Mouse (Mus musculus): ENCODE data around the gene 1700025G04Rik.

1700025G04Rik gene

GRCm38 (mm10) chr1:151917736-151918135, 172.2 kb downstream of the 1700025G04Rik start:
- Histone ChIP-seq H3K9me3 (ENCODE audit: low read length) (no peaks in the 10 kb centered on the region), H3K27me3 (ENCODE audit: insufficient read depth, low read length) (no peaks in the 10 kb centered on the region), H3K36me3 (ENCODE audit: insufficient read depth, low read length) (no peaks in the 10 kb centered on the region), H3K4me1 (replicated peaks; ENCODE audit: low read depth, low read length) (0 out of 2 replicates have a peak, but pooled peaks cover 10% of the 10 kb centered on the region), H3K4me3 (replicated peaks; ENCODE audit: low read length) (no peak overlapping the region)
- TF ChIP-seq POU5F1 (IDR thresholded peaks at IDR 0.05; ENCODE audit: borderline replicate concordance, low read length) (no peak), NANOG (IDR thresholded peaks at IDR 0.05; ENCODE audit: borderline replicate concordance, low read length) (no peak), CTCF (conservative IDR thresholded peaks at IDR 0.05; ENCODE audit: low read length) (no peak)

GRCm38 (mm10) chr1:151914494-151914893, 175.4 kb downstream of the 1700025G04Rik start:
- Histone ChIP-seq H3K4me1 (replicated peaks; ENCODE audit: low read depth, low read length) (0 out of 2 replicates have a peak, but pooled peaks cover 4% of the 10 kb centered on the region), H3K9me3 (ENCODE audit: low read length) (no peaks in the 10 kb centered on the region), H3K27me3 (ENCODE audit: insufficient read depth, low read length) (no peaks in the 10 kb centered on the region), H3K4me3 (replicated peaks; ENCODE audit: low read length) (no peak overlapping the region), H3K36me3 (ENCODE audit: insufficient read depth, low read length) (no peaks in the 10 kb centered on the region)
- no peak for TF ChIP-seq POU5F1 (IDR thresholded peaks at IDR 0.05; ENCODE audit: borderline replicate concordance, low read length)
- no peak for TF ChIP-seq NANOG (IDR thresholded peaks at IDR 0.05; ENCODE audit: borderline replicate concordance, low read length)
- no peak for TF ChIP-seq CTCF (conservative IDR thresholded peaks at IDR 0.05; ENCODE audit: low read length)

- no peaks in the 10 kb centered on the region for H3K36me3 ChIP-seq (ENCODE audit: insufficient read depth, low read length)
- H3K4me1 ChIP-seq (replicated peaks; ENCODE audit: low read depth, low read length), result peaks cover 5% of the 10 kb centered on the region
- H3K9me3 ChIP-seq (ENCODE audit: low read length), result no peaks in the 10 kb centered on the region
- TF ChIP-seq CTCF (conservative IDR thresholded peaks at IDR 0.05; ENCODE audit: low read length), result no peak
- TF ChIP-seq POU5F1 (IDR thresholded peaks at IDR 0.05; ENCODE audit: borderline replicate concordance, low read length), result no peak
- TF ChIP-seq NANOG (IDR thresholded peaks at IDR 0.05; ENCODE audit: borderline replicate concordance, low read length), result no peak
- H3K4me3 ChIP-seq (replicated peaks; ENCODE audit: low read length), result no peak overlapping the region
- no peaks in the 10 kb centered on the region for H3K27me3 ChIP-seq (ENCODE audit: insufficient read depth, low read length)
Measured at GRCm38 (mm10) chr1:151907014-151907413, 182.9 kb downstream of the 1700025G04Rik start.

- Histone ChIP-seq H3K27me3 (ENCODE audit: insufficient read depth, low read length) (no peaks in the 10 kb centered on the region), H3K4me1 (replicated peaks; ENCODE audit: low read depth, low read length) (peaks cover 21% of the 10 kb centered on the region), H3K36me3 (ENCODE audit: insufficient read depth, low read length) (no peaks in the 10 kb centered on the region), H3K9me3 (ENCODE audit: low read length) (no peaks in the 10 kb centered on the region), H3K4me3 (replicated peaks; ENCODE audit: low read length) (no peak overlapping the region)
- TF ChIP-seq NANOG (IDR thresholded peaks at IDR 0.05; ENCODE audit: borderline replicate concordance, low read length) (no peak), POU5F1 (IDR thresholded peaks at IDR 0.05; ENCODE audit: borderline replicate concordance, low read length) (no peak)
Measured at GRCm38 (mm10) chr1:151900706-151901360, 189.1 kb downstream of the 1700025G04Rik start.

GRCm38 (mm10) chr1:151899964-151900363, 190.0 kb downstream of the 1700025G04Rik start:
- Histone ChIP-seq H3K9me3 (ENCODE audit: low read length) (no peaks in the 10 kb centered on the region), H3K4me1 (replicated peaks; ENCODE audit: low read depth, low read length) (peaks cover 21% of the 10 kb centered on the region), H3K27me3 (ENCODE audit: insufficient read depth, low read length) (no peaks in the 10 kb centered on the region), H3K36me3 (ENCODE audit: insufficient read depth, low read length) (no peaks in the 10 kb centered on the region), H3K4me3 (replicated peaks; ENCODE audit: low read length) (no peak overlapping the region)
- TF ChIP-seq CTCF (conservative IDR thresholded peaks at IDR 0.05; ENCODE audit: low read length), result no peak
- TF ChIP-seq NANOG (IDR thresholded peaks at IDR 0.05; ENCODE audit: borderline replicate concordance, low read length), result peak; percentile 63; the same call in 1 of the 2 replicates
- no peak for TF ChIP-seq POU5F1 (IDR thresholded peaks at IDR 0.05; ENCODE audit: borderline replicate concordance, low read length)

GRCm38 (mm10) chr1:151895406-151895805, 194.5 kb downstream of the 1700025G04Rik start:
- Histone ChIP-seq H3K9me3 (ENCODE audit: low read length) (no peaks in the 10 kb centered on the region), H3K27me3 (ENCODE audit: insufficient read depth, low read length) (no peaks in the 10 kb centered on the region), H3K4me3 (replicated peaks; ENCODE audit: low read length) (no peak overlapping the region), H3K4me1 (replicated peaks; ENCODE audit: low read depth, low read length) (peaks cover 7% of the 10 kb centered on the region), H3K36me3 (ENCODE audit: insufficient read depth, low read length) (no peaks in the 10 kb centered on the region)
- TF ChIP-seq NANOG (IDR thresholded peaks at IDR 0.05; ENCODE audit: borderline replicate concordance, low read length), result no peak
- TF ChIP-seq POU5F1 (IDR thresholded peaks at IDR 0.05; ENCODE audit: borderline replicate concordance, low read length), result no peak
- no peak for TF ChIP-seq CTCF (conservative IDR thresholded peaks at IDR 0.05; ENCODE audit: low read length)

GRCm38 (mm10) chr1:151893976-151894375, 195.9 kb downstream of the 1700025G04Rik start:
- H3K4me1 ChIP-seq (replicated peaks; ENCODE audit: low read depth, low read length), result no peaks in the 10 kb centered on the region; the same call in 1 of the 2 replicates
- H3K4me3 ChIP-seq (replicated peaks; ENCODE audit: low read length), result no peak overlapping the region
- no peaks in the 10 kb centered on the region for H3K36me3 ChIP-seq (ENCODE audit: insufficient read depth, low read length)
- H3K9me3 ChIP-seq (ENCODE audit: low read length), result no peaks in the 10 kb centered on the region
- no peaks in the 10 kb centered on the region for H3K27me3 ChIP-seq (ENCODE audit: insufficient read depth, low read length)
- TF ChIP-seq POU5F1 (IDR thresholded peaks at IDR 0.05; ENCODE audit: borderline replicate concordance, low read length) (no peak), NANOG (IDR thresholded peaks at IDR 0.05; ENCODE audit: borderline replicate concordance, low read length) (no peak), CTCF (conservative IDR thresholded peaks at IDR 0.05; ENCODE audit: low read length) (no peak)

- no peak overlapping the region for H3K4me3 ChIP-seq (replicated peaks; ENCODE audit: low read length)
- H3K27me3 ChIP-seq (ENCODE audit: insufficient read depth, low read length), result no peaks in the 10 kb centered on the region
- no peaks in the 10 kb centered on the region for H3K9me3 ChIP-seq (ENCODE audit: low read length)
- TF ChIP-seq CTCF (conservative IDR thresholded peaks at IDR 0.05; ENCODE audit: low read length) (no peak), POU5F1 (IDR thresholded peaks at IDR 0.05; ENCODE audit: borderline replicate concordance, low read length) (no peak), NANOG (IDR thresholded peaks at IDR 0.05; ENCODE audit: borderline replicate concordance, low read length) (no peak)
- peaks cover under 1% of the 10 kb centered on the region; the same call in 1 of the 2 replicates for H3K4me1 ChIP-seq (replicated peaks; ENCODE audit: low read depth, low read length)
- no peaks in the 10 kb centered on the region for H3K36me3 ChIP-seq (ENCODE audit: insufficient read depth, low read length)
Measured at GRCm38 (mm10) chr1:151892008-151892407, 197.9 kb downstream of the 1700025G04Rik start.

- H3K4me3 ChIP-seq (replicated peaks; ENCODE audit: low read length), result no peak overlapping the region
- TF ChIP-seq POU5F1 (IDR thresholded peaks at IDR 0.05; ENCODE audit: borderline replicate concordance, low read length) (no peak), CTCF (conservative IDR thresholded peaks at IDR 0.05; ENCODE audit: low read length) (no peak), NANOG (IDR thresholded peaks at IDR 0.05; ENCODE audit: borderline replicate concordance, low read length) (no peak)
- no peaks in the 10 kb centered on the region for H3K9me3 ChIP-seq (ENCODE audit: low read length)
- H3K4me1 ChIP-seq (replicated peaks; ENCODE audit: low read depth, low read length), result peaks cover 8% of the 10 kb centered on the region
- no peaks in the 10 kb centered on the region for H3K36me3 ChIP-seq (ENCODE audit: insufficient read depth, low read length)
- H3K27me3 ChIP-seq (ENCODE audit: insufficient read depth, low read length), result no peaks in the 10 kb centered on the region
Measured at GRCm38 (mm10) chr1:151891194-151891593, 198.7 kb downstream of the 1700025G04Rik start.
